Mouse (Mus musculus) G1E (cell line): Measurements from ENCODE around the gene Paxbp1.

ENCODE experiments used
- CTCF ChIP-seq: IDR thresholded peaks from 2 replicates; pipeline ENCODE4 v1.5.1; 2012; ENCODE audit warnings: low read depth, low read length, inconsistent platforms, mixed read lengths
- GATA1 ChIP-seq: IDR thresholded peaks from 2 replicates; pipeline ENCODE4 v1.6.1; 2012; ENCODE audit warnings: borderline replicate concordance, low read length, inconsistent platforms, mixed read lengths
- GATA2 ChIP-seq: IDR thresholded peaks from 2 replicates; pipeline ENCODE4 v1.6.1; 2012; ENCODE audit warnings: low read depth, low read length, inconsistent platforms, borderline replicate concordance
- TAL1 ChIP-seq: conservative IDR thresholded peaks from 2 replicates; pipeline ENCODE4 v1.6.1; 2012; ENCODE audit warnings: low read depth, low read length, inconsistent platforms, mixed read lengths

GRCm38 (mm10) chr16:90966241-90966640 lies 78.1 kb downstream of the Paxbp1 start:
- no peak for TF ChIP-seq GATA1
- TF ChIP-seq CTCF, result no peak
- TF ChIP-seq GATA2, result no peak
- no peak for TF ChIP-seq TAL1
